ENCODE assay signal across 10 mouse cellular contexts in the genomic region with DNA sequence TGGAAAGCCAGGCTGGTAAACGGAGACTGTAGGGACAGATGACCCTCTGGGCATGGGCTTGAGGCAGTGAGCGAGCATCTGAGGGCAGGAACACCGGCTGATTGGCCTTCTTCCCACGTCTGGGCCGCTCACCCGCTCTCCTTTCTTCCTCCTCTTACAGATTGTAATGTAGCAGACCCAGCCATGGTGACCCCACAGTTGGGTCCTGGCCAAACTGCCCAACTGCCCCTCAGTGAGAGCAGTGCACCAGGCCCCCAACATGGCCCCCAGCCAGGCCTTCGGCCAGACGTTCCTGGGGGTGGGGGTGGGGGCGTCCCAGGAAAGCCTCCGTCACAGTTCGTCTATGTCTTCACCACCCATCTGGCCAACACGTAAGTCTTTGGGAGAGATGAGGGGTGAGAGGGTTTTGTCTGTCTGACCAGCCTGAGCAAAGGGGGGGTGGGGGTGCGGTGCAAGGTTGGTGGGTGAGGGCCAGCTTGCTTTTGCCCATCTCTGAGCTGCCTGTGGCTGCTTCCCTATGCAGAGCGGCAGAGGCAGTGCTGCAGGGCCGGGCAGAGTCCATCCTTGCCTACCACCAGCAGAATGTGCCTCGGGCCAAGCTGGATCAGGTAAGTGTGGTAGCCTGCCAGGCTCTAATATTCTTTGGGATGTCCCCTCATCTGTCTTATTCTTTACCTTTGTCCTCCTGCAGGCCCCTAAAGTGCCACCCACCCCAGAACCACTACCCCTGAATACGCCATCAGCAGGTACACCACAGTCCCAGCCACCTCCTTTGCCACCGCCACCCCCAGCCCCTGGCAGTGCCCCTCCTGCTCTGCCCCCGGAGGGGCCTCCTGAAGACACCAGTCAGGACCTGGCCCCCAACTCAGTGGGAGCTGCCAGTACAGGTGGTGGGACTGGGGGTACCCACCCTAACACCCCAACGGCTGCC. TPM values are rescaled to one million over a fixed set of nuclear protein-coding genes. Genes with fewer than 3 reads are reported as not detected.
DNase-seq lines count a peak whose midpoint lies in the region; ATAC-seq lines count a peak whose summit lies in the region.
"Had no signal": no experiment of that assay in that cellular context is flagged by ENCODE, and none has a peak within 500 bp of the region (broad histone marks: within the 10 kb centered on the region; RNA-seq: fewer than 3 reads in every experiment).

No protein-coding gene starts in this region.

- H3K9me3 ChIP-seq in forebrain, embryonic 10.5 days, result no peaks in the 10 kb centered on the region
- H3K9me3 ChIP-seq in forebrain, embryonic 16.5 days (ENCODE audit: control insufficient read depth, low read length), result no peaks in the 10 kb centered on the region
- no peaks in the 10 kb centered on the region for H3K9me3 ChIP-seq in kidney, embryonic 14.5 days (ENCODE audit: control insufficient read depth, low read length)
- H3K9me3 ChIP-seq in embryonic facial prominence, embryonic 14.5 days (ENCODE audit: control insufficient read depth, low read length), result no peaks in the 10 kb centered on the region

- no peak for DNase-seq in forebrain, embryonic 10.5 days (ENCODE audit: extremely low spot score, low spot score)
- peak; percentile 34 for DNase-seq in kidney, adult 18-20 months
- DNase-seq in MN1 (ENCODE audit: low spot score) (peak; percentile 40), adipocyte (ENCODE audit: low spot score) (no peak)
- no peak for DNase-seq in embryonic facial prominence, embryonic 14.5 days (ENCODE audit: low spot score)
- no peak for DNase-seq in thymus, postnatal 10 days (ENCODE audit: low spot score in 2 of 2)

- H3K27ac ChIP-seq in forebrain, embryonic 10.5 days, result 0 out of 2 replicates have a peak overlapping the region, but pooled peaks have one; percentile 36
- no peak overlapping the region for H3K27ac ChIP-seq in forebrain, embryonic 16.5 days (ENCODE audit: low read length)
- no peak overlapping the region for H3K27ac ChIP-seq in kidney, embryonic 14.5 days (ENCODE audit: low read depth, low read length)
- no peak overlapping the region for H3K27ac ChIP-seq in embryonic facial prominence, embryonic 14.5 days (replicated peaks; ENCODE audit: low read depth, low read length)
- H3K27ac ChIP-seq: left cerebral cortex, adult 2 months had no signal

- H3K4me1 ChIP-seq in forebrain, embryonic 10.5 days, result peaks cover 48% of the 10 kb centered on the region
- peaks cover 43% of the 10 kb centered on the region for H3K4me1 ChIP-seq in forebrain, embryonic 16.5 days (replicated peaks; ENCODE audit: control insufficient read depth, insufficient read depth, low read length)
- peaks cover 30% of the 10 kb centered on the region for H3K4me1 ChIP-seq in kidney, embryonic 14.5 days (ENCODE audit: control insufficient read depth, insufficient read depth, low read length)
- H3K4me1 ChIP-seq in embryonic facial prominence, embryonic 14.5 days (ENCODE audit: control insufficient read depth, insufficient read depth, low read length), result peaks cover 28% of the 10 kb centered on the region

- no peak for ATAC-seq in forebrain, embryonic 16.5 days
- no peak for ATAC-seq in kidney, embryonic 14.5 days (ENCODE audit: low FRiP score, low TSS enrichment)
- no peak for ATAC-seq in embryonic facial prominence, embryonic 14.5 days (ENCODE audit: low read depth)

- peaks cover 67% of the 10 kb centered on the region for H3K36me3 ChIP-seq in forebrain, embryonic 10.5 days (replicated peaks)
- H3K36me3 ChIP-seq in forebrain, embryonic 16.5 days (ENCODE audit: control insufficient read depth, insufficient read depth), result peaks cover 22% of the 10 kb centered on the region
- H3K36me3 ChIP-seq in kidney, embryonic 14.5 days (ENCODE audit: control insufficient read depth, insufficient read depth, low read length), result peaks cover 72% of the 10 kb centered on the region
- H3K36me3 ChIP-seq in embryonic facial prominence, embryonic 14.5 days (ENCODE audit: control insufficient read depth, insufficient read depth, low read length), result peaks cover 89% of the 10 kb centered on the region

- 0 out of 2 replicates have a peak overlapping the region, but pooled peaks have one; percentile 10 for H3K4me3 ChIP-seq in forebrain, embryonic 10.5 days
- H3K4me3 ChIP-seq in forebrain, embryonic 16.5 days (replicated peaks; ENCODE audit: low read length), result no peak overlapping the region
- H3K4me3 ChIP-seq in kidney, embryonic 14.5 days (ENCODE audit: low read length), result no peak overlapping the region
- H3K4me3 ChIP-seq in embryonic facial prominence, embryonic 14.5 days (ENCODE audit: low read depth, low read length), result no peak overlapping the region
- H3K4me3 ChIP-seq: left cerebral cortex, adult 2 months had no signal

- WGBS in forebrain, embryonic 10.5 days, result 83% methylated on average over 20 of the region's 20 CpGs
- WGBS in forebrain, embryonic 16.5 days, result 66% methylated on average over 19 of the region's 20 CpGs
- 76% methylated on average over 20 of the region's 20 CpGs for WGBS in kidney, embryonic 14.5 days
- 89% methylated on average over 18 of the region's 20 CpGs for WGBS in embryonic facial prominence, embryonic 14.5 days

- H3K27me3 ChIP-seq in forebrain, embryonic 10.5 days (ENCODE audit: poor library complexity, severe bottlenecking), result peaks cover 30% of the 10 kb centered on the region
- no peaks in the 10 kb centered on the region for H3K27me3 ChIP-seq in forebrain, embryonic 16.5 days (replicated peaks; ENCODE audit: control insufficient read depth, insufficient read depth, low read length)
- no peaks in the 10 kb centered on the region for H3K27me3 ChIP-seq in kidney, embryonic 14.5 days (ENCODE audit: control insufficient read depth, insufficient read depth, low read length)
- no peaks in the 10 kb centered on the region for H3K27me3 ChIP-seq in embryonic facial prominence, embryonic 14.5 days (replicated peaks; ENCODE audit: control insufficient read depth, insufficient read depth, low read length)

- no peak overlapping the region for H3K4me2 ChIP-seq in forebrain, embryonic 16.5 days (ENCODE audit: low read length)
- H3K4me2 ChIP-seq in kidney, embryonic 14.5 days (replicated peaks; ENCODE audit: low read depth, low read length), result no peak overlapping the region
- H3K4me2 ChIP-seq in embryonic facial prominence, embryonic 14.5 days (ENCODE audit: low read depth, low read length), result no peak overlapping the region

- H3K9ac ChIP-seq in forebrain, embryonic 16.5 days (replicated peaks; ENCODE audit: low read depth, low read length), result no peak overlapping the region
- no peak overlapping the region for H3K9ac ChIP-seq in kidney, embryonic 14.5 days (ENCODE audit: low read depth, low read length)
- 0 out of 2 replicates have a peak overlapping the region, but pooled peaks have one; percentile 22 for H3K9ac ChIP-seq in embryonic facial prominence, embryonic 14.5 days (ENCODE audit: low read depth, low read length)

RNA-seq across cellular contexts. Expression of a gene that starts 22.5 kb away (rescaled TPM):
- 3.9 and 5.0 TPM in 2 replicates for polyA plus RNA-seq in forebrain, embryonic 10.5 days (2016; fragmentation: Nextera tagmentation; extraction: Ambion mirVana)
- polyA plus RNA-seq in forebrain, embryonic 16.5 days (2015; fragmentation: Nextera tagmentation; extraction: Ambion mirVana), result 13.8 and 15.0 TPM in 2 replicates
- polyA plus RNA-seq in kidney, embryonic 14.5 days (2014; fragmentation: Nextera tagmentation; extraction: Ambion mirVana), result 14.5 and 14.6 TPM in 2 replicates
- 16.9 and 18.7 TPM in 2 replicates for polyA plus RNA-seq in embryonic facial prominence, embryonic 14.5 days (2014; fragmentation: Nextera tagmentation; extraction: Ambion mirVana)

RNA-seq across cellular contexts. Expression of a gene that starts 50.4 kb away (rescaled TPM):
- polyA plus RNA-seq in forebrain, embryonic 10.5 days (2016; fragmentation: Nextera tagmentation; extraction: Ambion mirVana), result not detected in 2 replicates
- not detected in 2 replicates for polyA plus RNA-seq in forebrain, embryonic 16.5 days (2015; fragmentation: Nextera tagmentation; extraction: Ambion mirVana)
- 0.30 and 0.39 TPM in 2 replicates for polyA plus RNA-seq in kidney, embryonic 14.5 days (2014; fragmentation: Nextera tagmentation; extraction: Ambion mirVana)
- 1.7 and 2.3 TPM in 2 replicates for polyA plus RNA-seq in embryonic facial prominence, embryonic 14.5 days (2014; fragmentation: Nextera tagmentation; extraction: Ambion mirVana)

RNA-seq across cellular contexts. Expression of a gene that starts 56.5 kb away (rescaled TPM):
- polyA plus RNA-seq in forebrain, embryonic 10.5 days (2016; fragmentation: Nextera tagmentation; extraction: Ambion mirVana), result 0.05 TPM in 1 of 2 replicates, not detected in the other
- not detected in 2 replicates for polyA plus RNA-seq in forebrain, embryonic 16.5 days (2015; fragmentation: Nextera tagmentation; extraction: Ambion mirVana)
- polyA plus RNA-seq in kidney, embryonic 14.5 days (2014; fragmentation: Nextera tagmentation; extraction: Ambion mirVana), result not detected in 2 replicates
- polyA plus RNA-seq in embryonic facial prominence, embryonic 14.5 days (2014; fragmentation: Nextera tagmentation; extraction: Ambion mirVana), result 0.13 and 0.35 TPM in 2 replicates
- polyA plus RNA-seq: C2C12 had no signal

Comparison
In these comparisons a context has a peak if more than half of its experiments do, and no peak if none do; other contexts are left out.
1. DNase-seq: peak in kidney, adult 18-20 months (single experiment) and MN1 (single experiment); none in forebrain, embryonic 10.5 days (single experiment), embryonic facial prominence, embryonic 14.5 days (single experiment), thymus, postnatal 10 days (0 of 2) and adipocyte (single experiment).